Mouse (Mus musculus) midbrain, postnatal 0 days (tissue): Measurements from ENCODE around the gene Defb13. TPM values are rescaled to one million over a fixed set of nuclear protein-coding genes. Genes with fewer than 3 reads are reported as not detected.
A peak's percentile ranks its signal among the peaks of the same experiment; 100 is the strongest.

Experiments used
- ATAC-seq: fragments of 200-750 bp; cut with Nextera tagmentation; 2 replicates; pipeline ENCODE4 v1.8.0; 2017; ENCODE audit warnings: moderate number of reproducible peaks, mild to moderate bottlenecking, moderate TSS enrichment, moderate library complexity; ENCODE audit not compliant: low FRiP score
- DNase-seq: peaks from one replicate; pipeline ENCODE4 v3.0.0-alpha.2; 2015; ENCODE audit warnings: low spot score
- H3K27ac ChIP-seq: fragments of 300-500 bp; sonication (generic); 2 replicates; pipeline ENCODE4 v1.5.1; 2014; ENCODE audit warnings: low read depth, mild to moderate bottlenecking, low read length, mixed read lengths
- H3K27me3 ChIP-seq: fragments of 300-500 bp; sonication (generic); 2 replicates; pipeline ENCODE4 v1.6.1; 2014; ENCODE audit warnings: low read length, control low read depth, mixed read lengths; ENCODE audit not compliant: insufficient read depth
- H3K36me3 ChIP-seq: fragments of 300-500 bp; sonication (generic); 2 replicates; pipeline ENCODE4 v1.6.1; 2014; ENCODE audit warnings: low read length, control low read depth, mixed read lengths; ENCODE audit not compliant: insufficient read depth
- H3K4me1 ChIP-seq: fragments of 300-500 bp; sonication (generic); 2 replicates; pipeline ENCODE4 v1.6.1; 2014; ENCODE audit warnings: mild to moderate bottlenecking, control low read depth, antibody characterized with exemption, low read length, mixed read lengths; ENCODE audit not compliant: insufficient read depth
- H3K4me2 ChIP-seq: fragments of 300-500 bp; sonication (generic); 2 replicates; pipeline ENCODE4 v1.6.1; 2014; ENCODE audit warnings: low read depth, mild to moderate bottlenecking, low read length, mixed read lengths; ENCODE audit not compliant: poor library complexity, severe bottlenecking
- H3K4me3 ChIP-seq: fragments of 300-500 bp; sonication (generic); 2 replicates; pipeline ENCODE4 v1.5.1; 2014; ENCODE audit warnings: low read depth, mild to moderate bottlenecking, low read length, moderate library complexity
- H3K9ac ChIP-seq: fragments of 300-500 bp; sonication (generic); replicated peaks from 2 replicates; pipeline ENCODE4 v1.6.1; 2014; ENCODE audit warnings: mild to moderate bottlenecking, low read length, moderate library complexity, mixed read lengths; ENCODE audit not compliant: poor library complexity, severe bottlenecking
- H3K9me3 ChIP-seq: fragments of 300-500 bp; sonication (generic); 2 replicates; pipeline ENCODE4 v1.6.1; 2016; ENCODE audit warnings: low read length, control low read depth
- CTCF ChIP-seq: IDR thresholded peaks from 2 replicates; pipeline ENCODE4 v1.5.1; 2016; ENCODE audit warnings: antibody characterized with exemption, mild to moderate bottlenecking
- WGBS: fragments of 180-500 bp; shearing (Covaris S2); extraction: QIAGEN DNeasy Blood & Tissue Kit; methylation state at CpG from one replicate; pipeline ENCODE4 v1.1.7; 2014; 5-methylcytosine and 5-hydroxymethylcytosine counted together
- polyA plus RNA-seq: library from polyadenylated mRNA; unstranded; fragments of >200 nt; fragmentation: Nextera tagmentation; extraction: Ambion mirVana; gene quantifications from 2 replicates; pipeline ENCODE4 v1.2.1, GENCODE M21; 2015
- total RNA-seq: library from RNA; depleted of rRNA; stranded (reverse); fragments of >200 nt; gene quantifications from 2 replicates; pipeline ENCODE4 v1.2.3, GENCODE M21; 2014; rRNA removed

The Defb13 gene
- total and polyA plus RNA-seq, 2 experiments from 2014 or later, result not detected

DNA sequence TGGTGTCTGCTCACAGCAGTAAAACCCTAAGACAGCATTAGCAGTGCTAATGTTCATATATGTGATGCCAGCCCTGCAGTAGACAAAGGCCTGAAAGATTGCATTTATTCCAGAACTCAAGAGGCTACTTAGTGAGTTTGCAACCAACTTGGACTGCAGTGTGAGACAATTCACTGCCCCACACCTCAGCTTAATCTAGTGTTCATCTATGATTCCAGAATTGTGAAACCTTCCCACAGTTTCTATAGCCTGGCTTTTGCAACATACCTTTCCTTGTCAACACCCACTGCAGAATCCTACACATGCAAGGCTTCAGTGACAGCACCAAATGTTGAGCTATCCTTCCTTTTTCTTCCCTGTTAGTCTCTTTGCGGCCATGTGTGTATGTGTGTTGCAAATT lies 20.1 kb downstream of the Defb13 start:
- Histone ChIP-seq H3K27ac (no peak overlapping the region), H3K9me3 (no peaks in the 10 kb centered on the region), H3K4me3 (no peak overlapping the region), H3K27me3 (no peaks in the 10 kb centered on the region), H3K9ac (no peak overlapping the region), H3K4me2 (no peak overlapping the region), H3K36me3 (no peaks in the 10 kb centered on the region), H3K4me1 (no peaks in the 10 kb centered on the region)
- ATAC-seq, result no peak
- no peak for DNase-seq
- TF ChIP-seq CTCF, result no peak
- WGBS, result 80% methylated on average over 1 of the region's 1 CpGs

DNA sequence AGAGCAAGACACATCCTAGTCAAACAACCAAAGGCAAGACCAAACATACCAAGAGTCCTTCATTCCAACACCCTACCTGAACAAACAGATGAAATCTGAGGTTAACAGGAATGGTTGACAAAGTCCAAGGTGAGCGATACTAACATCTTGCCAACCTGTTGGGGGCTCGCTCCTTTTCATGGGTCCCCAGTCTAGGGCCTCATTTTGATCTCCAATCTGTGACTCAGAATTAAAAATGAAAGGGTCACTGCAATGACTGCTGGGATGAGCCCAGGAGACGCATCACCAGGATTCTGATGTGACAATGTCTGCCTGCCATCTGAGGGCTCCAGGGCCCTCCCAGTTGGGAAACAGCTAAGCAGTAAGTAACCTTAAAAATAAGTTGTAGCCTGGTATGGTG lies 22.9 kb downstream of the Defb13 start, which contains the start of gene Ccdc70:
Gene Ccdc70, plus strand, starts transcription at position 301 of the 400 bp plus-strand sequence.
- 92% methylated on average over 3 of the region's 3 CpGs for WGBS
- Histone ChIP-seq H3K4me3 (no peak within 1 kb of the TSS), H3K27ac (no peak within 1 kb of the TSS), H3K9ac (no peak within 1 kb of the TSS), H3K27me3 (no peaks in the 10 kb centered on the region), H3K4me2 (no peak within 1 kb of the TSS), H3K9me3 (no peaks in the 10 kb centered on the region), H3K36me3 (no peaks in the 10 kb centered on the region), H3K4me1 (no peaks in the 10 kb centered on the region)
- DNase-seq (no peak), ATAC-seq (no peak)
- TF ChIP-seq CTCF, result no peak

DNA sequence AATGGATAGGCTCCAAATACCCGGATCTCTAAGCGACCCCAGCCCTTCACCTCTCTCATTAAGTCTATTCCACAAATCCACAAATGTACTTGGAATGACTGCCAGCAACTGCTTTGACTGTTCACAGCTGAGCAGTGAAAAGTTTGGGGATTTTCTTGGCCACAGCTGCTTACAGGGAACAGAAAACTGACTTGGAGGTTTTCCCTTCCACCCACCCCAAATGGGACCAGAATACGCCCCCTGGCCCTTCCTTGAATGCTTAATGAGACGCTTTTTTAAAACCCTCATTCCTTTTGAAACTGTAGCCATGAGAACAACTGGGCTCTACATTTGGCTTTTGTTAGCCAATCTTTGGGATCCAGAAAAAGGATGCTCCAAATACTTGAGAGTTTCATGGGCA lies 31.6 kb downstream of the Defb13 start:
- Histone ChIP-seq H3K27me3 (no peaks in the 10 kb centered on the region), H3K9ac (no peak overlapping the region), H3K4me3 (no peak overlapping the region), H3K27ac (no peak overlapping the region), H3K4me2 (no peak overlapping the region), H3K36me3 (no peaks in the 10 kb centered on the region), H3K9me3 (no peaks in the 10 kb centered on the region), H3K4me1 (no peaks in the 10 kb centered on the region)
- TF ChIP-seq CTCF, result no peak
- WGBS, result 51% methylated on average over 4 of the region's 4 CpGs
- peak; percentile 61 for DNase-seq
- ATAC-seq, result no peak

DNA sequence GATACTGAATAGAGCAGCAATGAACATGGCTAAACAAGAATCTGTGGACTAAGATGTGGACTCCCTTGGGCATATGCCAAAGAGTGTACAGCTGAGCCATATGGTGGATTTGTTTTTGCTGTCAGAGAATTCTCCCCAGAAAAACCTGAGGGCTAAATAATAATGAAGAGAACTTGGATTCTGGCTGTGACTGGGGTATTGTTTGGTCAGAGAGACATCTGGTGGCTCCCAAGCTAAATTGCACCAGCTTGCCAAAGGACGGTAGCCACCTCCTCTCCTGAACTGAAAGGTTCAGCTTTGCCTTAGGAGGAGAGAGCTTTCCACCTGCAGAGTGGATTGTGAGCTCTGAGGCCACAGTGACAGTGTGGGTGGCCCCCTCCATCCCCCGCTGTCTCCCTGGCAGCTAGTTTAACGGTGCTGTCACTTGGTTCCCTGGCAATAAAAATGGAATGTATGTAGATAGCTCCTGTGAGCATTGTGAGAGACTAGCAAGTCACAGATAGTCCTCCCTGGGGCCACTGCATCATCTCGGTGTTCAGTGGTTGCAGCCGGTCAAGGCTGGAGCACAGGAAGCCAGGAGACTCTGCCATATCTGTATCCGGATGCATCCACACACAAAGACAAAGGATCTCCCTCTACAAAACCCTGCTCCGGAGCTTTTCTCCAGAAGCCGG lies 35.2 kb downstream of the Defb13 start:
- H3K9ac ChIP-seq, result no peak overlapping the region
- H3K9me3 ChIP-seq, result no peaks in the 10 kb centered on the region
- H3K27me3 ChIP-seq, result no peaks in the 10 kb centered on the region
- no peak overlapping the region for H3K27ac ChIP-seq
- peak; percentile 85 for ATAC-seq
- no peaks in the 10 kb centered on the region for H3K4me1 ChIP-seq
- 55% methylated on average over 8 of the region's 8 CpGs for WGBS
- no peak overlapping the region for H3K4me2 ChIP-seq
- no peaks in the 10 kb centered on the region for H3K36me3 ChIP-seq
- no peak overlapping the region for H3K4me3 ChIP-seq
- TF ChIP-seq CTCF, result peak; percentile 73
- DNase-seq, result peak; percentile 80

DNA sequence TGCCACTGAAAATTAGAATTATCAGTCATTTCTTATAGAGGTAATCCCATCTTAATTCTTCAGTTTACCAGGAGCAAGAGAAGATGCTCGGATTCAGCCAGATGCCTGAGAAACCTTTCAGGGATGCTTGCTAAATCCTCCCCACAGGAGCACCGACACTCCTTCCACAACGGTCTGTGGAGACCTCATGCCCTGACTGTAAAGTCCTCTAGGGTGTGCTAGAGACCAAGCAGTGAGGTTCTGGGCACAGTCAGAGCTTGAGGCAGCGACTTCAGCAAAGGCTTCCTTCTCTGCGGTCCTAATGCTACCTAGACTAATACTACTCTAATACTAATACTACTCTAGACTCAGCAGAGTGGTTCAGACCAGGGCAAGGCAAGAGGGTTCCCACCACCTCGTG lies 45.6 kb downstream of the Defb13 start:
- Histone ChIP-seq H3K27ac (no peak overlapping the region), H3K27me3 (no peaks in the 10 kb centered on the region), H3K9ac (no peak overlapping the region), H3K4me2 (no peak overlapping the region), H3K4me3 (no peak overlapping the region), H3K4me1 (no peaks in the 10 kb centered on the region), H3K36me3 (no peaks in the 10 kb centered on the region), H3K9me3 (no peaks in the 10 kb centered on the region)
- peak; percentile 56; the same call in 1 of the 2 replicates for ATAC-seq
- TF ChIP-seq CTCF, result peak; percentile 78
- DNase-seq, result peak; percentile 60
- 20% methylated on average over 6 of the region's 6 CpGs for WGBS

DNA sequence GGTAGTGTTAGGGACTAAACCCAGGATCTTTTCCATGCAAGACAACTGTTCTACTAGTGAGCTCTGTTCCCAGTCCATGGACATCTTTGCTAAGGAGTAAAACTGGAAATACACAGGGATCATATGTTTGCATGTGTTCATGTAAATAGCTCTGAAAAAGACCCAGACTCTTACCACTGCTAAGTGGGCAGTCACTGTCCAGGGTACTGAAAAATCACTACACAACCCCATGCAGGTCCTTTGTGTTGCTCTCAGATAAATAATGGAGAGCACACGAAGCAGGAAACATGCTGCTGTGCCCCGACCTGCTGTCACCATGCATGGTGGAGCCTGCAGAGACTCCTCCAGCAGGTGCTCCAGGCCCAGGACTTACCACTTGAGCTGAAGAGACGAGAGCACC lies 48.6 kb downstream of the Defb13 start:
- Histone ChIP-seq H3K36me3 (peaks cover 2% of the 10 kb centered on the region; the same call in 1 of the 2 replicates), H3K9me3 (no peaks in the 10 kb centered on the region), H3K4me1 (no peaks in the 10 kb centered on the region), H3K27ac (no peak overlapping the region), H3K4me3 (no peak overlapping the region), H3K27me3 (no peaks in the 10 kb centered on the region), H3K9ac (no peak overlapping the region), H3K4me2 (no peak overlapping the region)
- ATAC-seq (no peak), DNase-seq (no peak)
- TF ChIP-seq CTCF, result no peak
- WGBS, result 51% methylated on average over 3 of the region's 3 CpGs

Other genes with a start within 250 kb of the Defb13 start
- gene AY761184, start 243.1 kb upstream of the Defb13 start, total RNA-seq, result not detected in 2 replicates
- gene AY761184, start 243.1 kb upstream of the Defb13 start, polyA plus RNA-seq, result not detected in 2 replicates
- not detected in 2 replicates for gene Defa24, start 212.3 kb upstream of the Defb13 start, total RNA-seq
- gene Defa24, start 212.3 kb upstream of the Defb13 start, polyA plus RNA-seq, result not detected in 2 replicates
- gene Defb50, start 123.2 kb upstream of the Defb13 start, total RNA-seq, result not detected in 2 replicates
- not detected in 2 replicates for gene Defb50, start 123.2 kb upstream of the Defb13 start, polyA plus RNA-seq
- gene Defb2, start 106.8 kb upstream of the Defb13 start, total RNA-seq, result not detected in 2 replicates
- gene Defb2, start 106.8 kb upstream of the Defb13 start, polyA plus RNA-seq, result not detected in 2 replicates
- gene Defb10, start 87.9 kb upstream of the Defb13 start, total RNA-seq, result not detected in 2 replicates
- gene Defb10, start 87.9 kb upstream of the Defb13 start, polyA plus RNA-seq, result not detected in 2 replicates
- gene Defb9, start 61.3 kb upstream of the Defb13 start, total RNA-seq, result not detected in 2 replicates
- not detected in 2 replicates for gene Defb9, start 61.3 kb upstream of the Defb13 start, polyA plus RNA-seq
- not detected in 2 replicates for gene Defb11, start 40.4 kb upstream of the Defb13 start, total RNA-seq
- gene Defb11, start 40.4 kb upstream of the Defb13 start, polyA plus RNA-seq, result not detected in 2 replicates
- gene Defb15, start 14.1 kb upstream of the Defb13 start, total RNA-seq, result not detected in 2 replicates
- gene Defb15, start 14.1 kb upstream of the Defb13 start, polyA plus RNA-seq, result not detected in 2 replicates
- not detected in 2 replicates for gene Defb35, start 8.4 kb upstream of the Defb13 start, total RNA-seq
- gene Defb35, start 8.4 kb upstream of the Defb13 start, polyA plus RNA-seq, result not detected in 2 replicates
- gene Fam90a1a, start 12.0 kb downstream of the Defb13 start, total RNA-seq, result not detected in 2 replicates
- gene Fam90a1a, start 12.0 kb downstream of the Defb13 start, polyA plus RNA-seq, result not detected in 2 replicates
- not detected in 2 replicates for gene Ccdc70, start 23.0 kb downstream of the Defb13 start, total RNA-seq
- gene Ccdc70, start 23.0 kb downstream of the Defb13 start, polyA plus RNA-seq, result not detected in 2 replicates
- gene Atp7b, start 113.5 kb downstream of the Defb13 start, total RNA-seq, result 3.3 and 5.4 TPM in 2 replicates
- gene Atp7b, start 113.5 kb downstream of the Defb13 start, polyA plus RNA-seq, result 1.6 TPM in 2 replicates
- 39.1 and 44.6 TPM in 2 replicates for gene Alg11, start 114.0 kb downstream of the Defb13 start, total RNA-seq
- 38.8 and 40.7 TPM in 2 replicates for gene Alg11, start 114.0 kb downstream of the Defb13 start, polyA plus RNA-seq
- gene Nek5, start 178.3 kb downstream of the Defb13 start, total RNA-seq, result 0.38 and 0.66 TPM in 2 replicates
- 0.59 and 1.1 TPM in 2 replicates for gene Nek5, start 178.3 kb downstream of the Defb13 start, polyA plus RNA-seq
- gene Nek3, start 219.7 kb downstream of the Defb13 start, total RNA-seq, result 4.1 and 4.4 TPM in 2 replicates
- gene Nek3, start 219.7 kb downstream of the Defb13 start, polyA plus RNA-seq, result 5.1 and 6.8 TPM in 2 replicates
- 4.1 and 7.5 TPM in 2 replicates for gene Ckap2, start 239.1 kb downstream of the Defb13 start, total RNA-seq
- 5.1 and 5.4 TPM in 2 replicates for gene Ckap2, start 239.1 kb downstream of the Defb13 start, polyA plus RNA-seq
- gene Vps36, start 246.0 kb downstream of the Defb13 start, total RNA-seq, result 33.2 and 38.9 TPM in 2 replicates
- gene Vps36, start 246.0 kb downstream of the Defb13 start, polyA plus RNA-seq, result 37.4 and 40.9 TPM in 2 replicates